Mouse (Mus musculus): ENCODE measurements at regions not wholly inside any gene's neighbourhood (a gene's known extent, or its start where the extent isn't known, plus 50 kb on each side); places are given as distances from the start of the nearest gene placed in this dataset.

DNA sequence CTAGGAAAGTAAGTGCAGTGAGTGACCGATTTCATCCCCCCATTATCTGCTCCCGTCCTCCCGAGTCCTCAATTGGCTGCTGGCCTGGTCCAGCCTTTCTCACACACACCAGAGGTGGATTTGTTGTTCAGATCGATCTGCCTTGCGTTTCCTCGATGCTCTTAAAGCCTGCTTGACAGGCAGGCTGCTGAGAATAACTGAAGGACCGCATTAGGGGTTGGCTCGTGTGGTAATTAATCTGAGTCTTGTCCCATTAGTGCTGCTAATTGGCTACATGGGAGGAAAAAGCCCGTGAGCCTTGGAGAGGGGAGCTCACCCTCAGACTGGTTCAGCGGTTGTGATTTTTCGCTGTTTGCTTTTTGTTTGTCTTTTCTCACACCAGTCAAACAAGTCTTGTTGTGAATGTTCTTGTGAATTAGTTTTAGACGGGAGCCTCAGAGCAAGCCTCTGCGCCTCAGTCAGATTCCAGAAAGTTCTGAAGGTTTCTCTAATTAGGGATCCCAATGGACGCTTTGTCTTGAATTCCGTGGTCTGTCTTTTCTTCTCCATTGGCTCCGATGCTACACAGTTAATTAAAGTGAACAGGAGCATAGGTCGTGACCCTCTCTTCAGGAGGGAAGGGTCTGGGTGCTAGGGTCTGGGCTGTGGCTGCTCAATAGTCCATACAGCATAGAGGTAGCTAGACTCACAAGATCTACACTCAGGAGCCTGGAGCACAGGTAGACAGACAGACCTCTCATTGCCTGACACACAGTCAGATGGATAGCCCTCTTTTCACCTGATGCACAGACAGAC, 226.1 kb upstream of the BB014433 start:
- DNase-seq (ENCODE audit: low read depth, low spot score), result no peak

DNA sequence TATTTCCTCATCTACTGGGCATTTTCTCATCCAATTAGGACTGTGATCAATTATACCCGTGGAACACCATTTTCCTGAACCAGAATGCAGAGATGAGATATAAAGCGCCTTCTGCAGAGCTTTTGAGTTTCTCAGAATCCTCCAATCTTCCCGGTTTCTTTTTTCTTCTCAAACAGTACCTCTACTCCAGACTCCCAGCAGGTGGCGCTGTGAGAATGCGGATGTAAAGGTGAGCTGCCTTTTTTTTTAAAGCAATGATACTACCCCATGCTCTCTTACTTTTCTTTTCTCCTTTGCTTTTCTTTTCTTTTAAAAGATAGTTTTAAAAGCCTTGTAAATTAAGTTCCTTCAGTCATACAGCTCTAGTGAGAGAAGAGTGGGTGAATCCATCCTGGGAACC, 224.4 kb upstream of the BB014433 start:
- DNase-seq (ENCODE audit: low read depth, low spot score), result peak; percentile 85

DNA sequence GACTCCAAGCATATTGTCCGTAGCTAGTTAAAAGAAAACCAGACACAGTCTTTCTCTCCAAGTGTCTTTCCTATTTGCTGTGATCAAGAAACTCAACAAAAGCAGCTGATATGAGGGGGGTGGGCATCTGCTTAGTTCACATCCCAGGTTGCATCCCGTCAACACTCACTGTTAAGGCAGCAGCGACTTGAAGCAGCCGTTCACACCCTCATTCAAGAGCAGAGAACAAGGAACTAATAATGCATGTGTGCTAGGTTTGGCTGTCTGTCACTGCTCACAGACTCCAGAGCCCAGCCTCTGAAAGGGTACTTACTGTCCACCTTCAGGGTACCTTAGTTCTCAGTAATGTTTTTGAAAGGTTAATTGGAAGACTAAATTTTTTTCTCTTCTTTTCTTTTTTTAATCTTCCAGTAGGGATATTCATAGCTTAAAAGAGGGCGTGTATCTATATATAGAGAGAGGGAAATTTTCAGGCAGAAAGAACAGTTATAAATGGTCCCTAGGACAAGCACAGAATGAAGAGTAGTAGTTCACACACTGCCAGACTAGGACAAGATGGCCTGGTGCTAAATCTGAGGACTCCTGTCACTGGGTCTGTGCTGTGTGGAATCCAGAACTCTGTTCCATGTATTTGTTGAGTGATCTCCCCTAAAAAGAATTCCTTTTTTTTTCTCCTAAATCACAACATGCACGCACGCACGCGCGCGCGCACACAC, 199.1 kb upstream of the BB014433 start:
- DNase-seq (ENCODE audit: low read depth, low spot score), result peak; percentile 58

DNA sequence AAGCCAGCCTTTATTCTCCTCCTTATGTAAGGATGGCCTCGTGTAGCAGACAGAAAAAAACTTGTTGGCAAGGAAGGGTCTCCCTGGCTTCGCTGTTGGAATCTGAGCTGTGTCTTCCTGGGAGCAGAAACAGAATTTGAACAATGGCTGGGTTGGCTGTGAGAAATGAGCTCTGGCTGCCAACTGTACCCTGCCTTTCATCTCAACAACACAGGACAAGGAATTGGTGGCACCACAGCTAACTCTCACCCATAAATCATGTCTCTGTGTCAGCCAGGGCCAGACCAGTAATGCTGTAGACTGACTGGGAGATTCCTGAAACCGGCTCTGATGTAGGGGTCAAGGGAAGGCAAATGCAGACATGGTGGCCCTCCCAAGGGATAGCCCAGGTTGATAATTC, 189.5 kb upstream of the BB014433 start:
- no peak for DNase-seq (ENCODE audit: low read depth, low spot score)

DNA sequence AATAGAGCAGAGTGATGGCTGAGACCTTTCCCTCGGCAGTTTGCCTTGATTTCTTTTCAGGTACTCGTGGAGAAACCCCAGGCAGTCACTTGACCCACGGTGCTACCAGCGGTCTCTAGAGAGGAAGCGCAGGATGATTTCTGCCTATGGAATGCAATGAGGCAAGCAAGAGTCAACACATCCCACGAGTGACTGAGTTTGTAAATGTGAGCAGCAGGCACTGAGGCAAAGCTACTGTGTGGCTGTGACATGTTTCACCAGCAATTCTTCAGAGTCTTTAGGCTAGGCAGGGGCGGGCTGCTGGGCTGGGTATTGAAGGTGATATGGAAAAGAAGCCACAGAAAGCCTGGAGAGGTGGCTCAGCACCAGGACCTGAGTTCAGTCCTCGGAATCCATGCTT, 187.4 kb upstream of the BB014433 start:
- peak; percentile 62 for DNase-seq (ENCODE audit: low read depth, low spot score)

DNA sequence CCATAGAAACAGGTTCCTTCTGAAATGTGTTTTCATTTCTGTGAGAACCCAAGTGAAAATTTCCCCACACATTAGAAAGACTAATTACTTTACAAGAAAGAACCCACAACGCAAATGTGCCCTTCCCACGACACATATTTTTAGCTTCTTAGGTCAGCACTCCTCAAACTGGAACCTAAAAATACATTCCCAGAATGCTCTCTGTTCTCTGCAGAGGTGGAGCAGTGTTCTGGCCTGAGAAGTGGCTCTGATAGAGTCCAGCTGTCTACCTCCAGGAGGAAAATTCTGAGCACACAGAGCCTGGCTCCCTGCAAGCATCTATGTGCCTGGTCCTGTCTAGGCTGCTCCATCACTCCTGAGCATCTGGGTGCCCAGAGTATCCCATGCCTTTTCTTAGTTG, 184.3 kb upstream of the BB014433 start:
- DNase-seq (ENCODE audit: low read depth, low spot score), result peak; percentile 83

DNA sequence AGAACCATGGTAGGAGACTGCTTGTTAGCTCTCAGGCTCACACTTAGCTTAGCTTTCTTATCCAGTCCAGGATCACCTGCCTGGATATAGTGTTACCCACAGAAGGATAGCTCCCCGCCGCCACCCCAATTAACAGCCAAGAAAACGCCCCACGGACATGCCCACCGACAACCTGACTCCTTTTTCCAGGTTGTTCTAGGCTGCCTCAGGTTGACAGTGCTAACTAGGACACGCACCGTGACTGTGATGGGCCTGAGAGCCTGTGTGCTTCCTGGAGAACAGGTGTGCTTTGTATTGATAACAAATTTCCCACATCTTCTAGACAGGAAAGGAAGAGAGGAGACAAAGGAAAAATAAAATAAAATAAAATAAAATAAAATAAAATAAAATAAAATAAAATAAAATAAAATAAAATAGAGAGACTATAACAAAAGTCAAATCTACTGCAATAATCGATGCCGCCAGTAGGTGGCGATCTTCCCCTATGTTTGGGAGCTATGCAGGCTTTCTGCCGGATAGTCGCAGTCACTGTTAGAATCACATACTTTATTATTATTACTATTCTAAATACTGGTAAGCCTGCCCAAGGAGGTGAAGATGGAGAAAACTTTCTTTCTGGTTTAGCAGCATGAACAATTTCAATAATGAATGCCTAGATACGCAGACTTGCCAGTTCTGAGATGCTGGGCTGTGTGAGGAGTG, 175.5 kb upstream of the BB014433 start:
- peak; percentile 75 for DNase-seq (ENCODE audit: low read depth, low spot score)

DNA sequence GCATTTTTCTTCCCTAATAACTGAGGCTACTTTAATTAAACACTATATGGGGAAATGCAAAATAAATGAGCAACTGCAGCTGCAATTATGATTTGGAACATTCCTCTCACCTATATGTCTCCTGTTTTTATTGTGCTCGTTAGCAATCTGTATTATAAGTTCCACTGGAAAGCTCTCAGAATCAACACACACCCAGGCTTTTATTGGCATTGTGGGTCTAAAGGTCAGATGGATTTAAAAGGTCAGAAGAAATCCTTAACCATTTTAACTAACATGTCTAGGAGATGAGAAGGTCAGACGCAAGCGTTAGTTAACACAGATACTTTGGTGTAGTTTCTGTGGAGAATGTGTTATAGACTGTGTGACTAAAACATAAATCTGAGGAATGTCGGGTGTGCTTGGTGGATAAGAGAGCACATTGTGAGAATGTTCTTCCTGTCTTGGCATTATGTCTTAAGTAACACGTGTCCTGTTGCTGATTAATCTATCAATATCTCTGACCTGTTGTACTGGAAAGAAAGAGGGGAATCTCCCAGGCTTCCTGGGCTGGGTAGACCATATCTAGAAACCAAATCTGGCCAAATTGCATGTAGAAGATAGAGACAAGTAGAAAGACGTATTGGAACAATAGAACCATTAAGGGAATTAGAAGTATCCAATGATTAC, 164.1 kb upstream of the BB014433 start:
- DNase-seq (ENCODE audit: low read depth, low spot score), result no peak

DNA sequence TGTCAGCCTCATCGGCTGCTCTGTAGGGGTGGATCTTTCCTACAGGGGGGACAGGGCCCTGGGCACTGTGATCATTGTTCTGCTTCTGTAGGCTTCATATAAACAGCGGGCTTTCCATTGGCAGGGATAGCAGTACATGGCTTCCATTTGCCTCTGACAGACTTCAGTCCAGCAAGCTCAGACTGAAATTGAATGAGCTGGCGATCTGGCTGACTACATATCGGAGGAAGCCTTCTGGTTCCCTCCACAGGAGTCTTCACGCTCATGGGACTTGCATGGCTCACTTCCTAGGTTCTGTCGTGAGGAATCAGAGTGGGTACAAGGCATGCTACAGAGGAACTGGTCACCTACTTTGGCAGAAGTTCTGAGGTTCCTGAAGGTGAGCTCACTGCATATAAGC, 155.7 kb upstream of the BB014433 start:
- DNase-seq (ENCODE audit: low read depth, low spot score), result no peak

DNA sequence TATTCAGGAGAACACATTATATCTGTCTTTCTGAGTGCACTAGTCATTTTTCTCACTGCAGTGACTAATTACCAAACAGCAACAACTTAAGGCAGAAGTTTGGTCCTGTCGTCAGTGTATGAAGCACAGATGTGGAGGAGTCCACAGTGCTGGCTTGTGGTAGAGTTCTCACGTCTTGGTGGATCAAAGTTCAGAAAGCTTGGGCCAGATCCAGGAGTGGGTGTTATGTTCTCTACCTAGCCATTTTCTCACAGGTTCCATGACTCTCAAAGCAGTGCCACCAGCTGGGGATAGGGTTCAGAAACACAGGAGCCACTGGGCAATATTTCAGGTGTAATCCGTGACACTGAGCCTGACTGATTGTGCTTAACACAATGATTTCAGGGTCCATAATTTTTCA, 144.8 kb upstream of the BB014433 start:
- no peak for DNase-seq (ENCODE audit: low read depth, low spot score)

DNA sequence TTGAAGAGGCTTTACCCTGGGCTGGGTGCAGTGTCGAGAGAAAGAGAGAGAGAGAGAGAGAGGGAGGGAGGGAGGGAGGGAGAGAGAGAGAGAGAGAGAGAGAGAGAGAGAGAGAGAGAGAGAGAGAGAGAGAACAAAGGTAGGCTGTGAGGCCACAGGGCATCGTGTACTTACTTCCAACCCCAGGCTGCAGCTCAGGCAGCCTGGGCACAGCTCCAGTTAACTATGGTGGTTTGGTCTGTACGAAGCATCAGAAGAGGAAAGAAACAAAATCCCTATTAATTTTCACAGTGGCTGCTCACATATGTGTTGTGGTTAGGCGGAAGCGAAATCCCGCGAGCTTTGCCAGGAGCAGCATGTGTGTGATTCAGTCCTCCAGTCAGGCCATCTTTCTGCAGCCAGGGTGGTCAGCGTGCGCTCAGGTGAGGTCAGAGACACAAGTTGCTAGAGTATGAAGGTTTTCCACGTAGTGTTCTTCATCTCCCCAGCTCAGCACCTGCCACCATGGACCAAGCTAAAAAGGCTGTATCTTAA, 143.3 kb upstream of the BB014433 start:
- DNase-seq (ENCODE audit: low read depth, low spot score), result no peak
